Mouse (Mus musculus): ENCODE results near the gene Ceacam10. TPM values are rescaled to one million over a fixed set of nuclear protein-coding genes. Genes with fewer than 3 reads are reported as not detected.

Ceacam10 gene
- polyA plus RNA-seq, 1 experiment from 2014 or later = 0.99 TPM

DNA sequence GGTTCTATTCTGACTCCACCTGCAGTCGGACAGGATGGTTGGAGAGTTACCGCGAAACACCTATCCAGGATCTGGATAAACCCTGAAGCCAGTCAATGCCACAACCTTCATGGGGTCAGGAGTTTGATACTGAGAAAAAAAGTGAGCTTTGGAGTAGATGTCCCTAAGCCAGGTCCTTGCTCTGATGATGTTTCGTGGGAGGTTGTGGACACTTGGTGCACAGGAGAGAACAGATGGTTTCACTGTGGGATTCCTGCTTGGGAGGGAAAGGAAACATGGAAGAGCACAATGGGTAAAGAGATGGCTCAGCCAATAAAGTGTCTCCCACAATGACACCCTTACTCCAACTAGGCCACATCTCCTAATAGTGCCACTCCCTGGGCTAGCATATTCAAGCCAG is 50.2 kb downstream of the Ceacam10 start:
- 94% methylated on average over 4 of the region's 4 CpGs for WGBS
- Histone ChIP-seq H3K9ac (replicated peaks; ENCODE audit: low read depth, low read length) (no peak overlapping the region), H3K4me3 (ENCODE audit: low read depth, low read length) (no peak overlapping the region), H3K4me2 (ENCODE audit: low read depth, low read length) (no peak overlapping the region), H3K27ac (ENCODE audit: low read depth, low read length) (no peak overlapping the region), H3K36me3 (ENCODE audit: control insufficient read depth, insufficient read depth, low read length) (no peaks in the 10 kb centered on the region), H3K27me3 (ENCODE audit: control insufficient read depth, insufficient read depth, low read length) (no peaks in the 10 kb centered on the region), H3K4me1 (ENCODE audit: control insufficient read depth, insufficient read depth, low read length) (no peaks in the 10 kb centered on the region), H3K9me3 (ENCODE audit: control insufficient read depth, low read length) (no peaks in the 10 kb centered on the region)
- no peak for ATAC-seq (ENCODE audit: low read depth)

Other genes starting within 250 kb of the Ceacam10 start
- 21.5 and 27.0 TPM in 2 replicates for gene Irgq, start 246.5 kb upstream of the Ceacam10 start, polyA plus RNA-seq (2014; fragmentation: Nextera tagmentation; extraction: Ambion mirVana)
- not detected in 2 replicates for gene Pinlyp, start 231.1 kb upstream of the Ceacam10 start, polyA plus RNA-seq (2014; fragmentation: Nextera tagmentation; extraction: Ambion mirVana)
- 54.1 and 57.4 TPM in 2 replicates for gene Xrcc1, start 230.9 kb upstream of the Ceacam10 start, polyA plus RNA-seq (2014; fragmentation: Nextera tagmentation; extraction: Ambion mirVana)
- 26.4 and 27.9 TPM in 2 replicates for gene Ethe1, start 189.7 kb upstream of the Ceacam10 start, polyA plus RNA-seq (2014; fragmentation: Nextera tagmentation; extraction: Ambion mirVana)
- 8.5 and 9.4 TPM in 2 replicates for gene Zfp575, start 189.6 kb upstream of the Ceacam10 start, polyA plus RNA-seq (2014; fragmentation: Nextera tagmentation; extraction: Ambion mirVana)
- not detected in 2 replicates for gene Phldb3, start 166.4 kb upstream of the Ceacam10 start, polyA plus RNA-seq (2014; fragmentation: Nextera tagmentation; extraction: Ambion mirVana)
- gene Lypd3, start 140.7 kb upstream of the Ceacam10 start, polyA plus RNA-seq (2014; fragmentation: Nextera tagmentation; extraction: Ambion mirVana) = 0.16 TPM in 1 of 2 replicates, not detected in the other
- gene Tex101, start 100.5 kb upstream of the Ceacam10 start, polyA plus RNA-seq (2014; fragmentation: Nextera tagmentation; extraction: Ambion mirVana) = not detected in 2 replicates
- gene BC049730, start 68.0 kb upstream of the Ceacam10 start, polyA plus RNA-seq (2014; fragmentation: Nextera tagmentation; extraction: Ambion mirVana) = not detected in 2 replicates
- not detected in 2 replicates for gene Gm4763, start 50.3 kb upstream of the Ceacam10 start, polyA plus RNA-seq (2014; fragmentation: Nextera tagmentation; extraction: Ambion mirVana)
- gene Cd177, start 16.9 kb upstream of the Ceacam10 start, polyA plus RNA-seq (2014; fragmentation: Nextera tagmentation; extraction: Ambion mirVana) = 0.11 TPM in 1 of 2 replicates, not detected in the other
- 25.0 and 25.6 TPM in 2 replicates for gene Gm9844, start 85.0 kb downstream of the Ceacam10 start, polyA plus RNA-seq (2014; fragmentation: Nextera tagmentation; extraction: Ambion mirVana)
- gene Lypd4, start 92.7 kb downstream of the Ceacam10 start, polyA plus RNA-seq (2014; fragmentation: Nextera tagmentation; extraction: Ambion mirVana) = not detected in 2 replicates
- gene Dmrtc2, start 92.9 kb downstream of the Ceacam10 start, polyA plus RNA-seq (2014; fragmentation: Nextera tagmentation; extraction: Ambion mirVana) = 0.22 TPM in 1 of 2 replicates, not detected in the other
- 1,219 and 1,260 TPM in 2 replicates for gene Rps19, start 107.2 kb downstream of the Ceacam10 start, polyA plus RNA-seq (2014; fragmentation: Nextera tagmentation; extraction: Ambion mirVana)
- gene Cd79a, start 120.2 kb downstream of the Ceacam10 start, polyA plus RNA-seq (2014; fragmentation: Nextera tagmentation; extraction: Ambion mirVana) = 0.16 and 0.18 TPM in 2 replicates
- gene Arhgef1, start 125.7 kb downstream of the Ceacam10 start, polyA plus RNA-seq (2014; fragmentation: Nextera tagmentation; extraction: Ambion mirVana) = 65.6 and 71.6 TPM in 2 replicates
- gene Gm4881, start 167.3 kb downstream of the Ceacam10 start, polyA plus RNA-seq (2014; fragmentation: Nextera tagmentation; extraction: Ambion mirVana) = 1.2 and 1.5 TPM in 2 replicates
- 319 and 339 TPM in 2 replicates for gene Rabac1, start 195.5 kb downstream of the Ceacam10 start, polyA plus RNA-seq (2014; fragmentation: Nextera tagmentation; extraction: Ambion mirVana)
- gene Atp1a3, start 228.8 kb downstream of the Ceacam10 start, polyA plus RNA-seq (2014; fragmentation: Nextera tagmentation; extraction: Ambion mirVana) = 414 and 429 TPM in 2 replicates

Data from neural tube, embryonic 14.5 days (tissue).